Mouse (Mus musculus): ENCODE measurements around the gene Ganc.

Gene Ganc

DNA sequence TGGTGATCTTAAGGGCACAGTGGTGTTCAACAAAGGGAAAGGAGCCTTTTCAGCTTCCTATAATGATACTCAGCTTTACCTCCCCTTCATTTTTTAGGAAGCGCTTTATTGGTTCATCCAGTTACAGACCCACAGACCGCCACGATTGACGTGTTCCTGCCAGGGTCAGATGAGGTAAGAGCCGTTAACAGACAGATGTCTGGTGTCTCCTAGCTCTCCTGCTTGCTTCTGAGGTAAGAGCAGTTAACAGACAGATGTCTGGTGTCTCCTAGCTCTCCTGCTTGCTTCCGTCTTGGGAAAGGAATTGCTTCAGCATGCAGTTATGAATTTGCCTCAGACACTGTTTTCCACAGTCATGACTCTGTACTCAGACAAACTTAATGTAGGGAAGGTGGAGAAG lies 47.0 kb downstream of the Ganc start:
- in situ Hi-C loops (cut with MboI, MseI), result no loop called here

DNA sequence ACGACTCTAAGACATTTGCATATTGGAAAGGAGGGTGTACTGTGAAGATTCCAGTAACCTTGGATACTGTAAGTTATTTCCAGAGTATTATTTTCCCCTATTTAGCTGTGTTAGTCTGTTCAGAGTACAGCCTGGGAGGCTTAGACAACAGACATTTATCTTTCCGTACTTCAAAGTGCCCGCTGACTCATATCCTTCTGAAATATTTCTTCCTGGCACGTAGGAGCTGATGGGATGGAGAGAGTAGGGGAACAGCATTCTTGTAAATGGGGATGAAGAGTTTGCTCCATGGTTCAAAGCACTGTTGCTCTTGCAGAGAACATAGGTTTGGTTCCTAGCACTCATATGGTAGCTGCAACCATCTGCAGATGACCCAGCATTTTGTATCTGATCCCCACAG lies 48.9 kb downstream of the Ganc start:
- in situ Hi-C loops (cut with MboI, MseI), result no loop called here

DNA sequence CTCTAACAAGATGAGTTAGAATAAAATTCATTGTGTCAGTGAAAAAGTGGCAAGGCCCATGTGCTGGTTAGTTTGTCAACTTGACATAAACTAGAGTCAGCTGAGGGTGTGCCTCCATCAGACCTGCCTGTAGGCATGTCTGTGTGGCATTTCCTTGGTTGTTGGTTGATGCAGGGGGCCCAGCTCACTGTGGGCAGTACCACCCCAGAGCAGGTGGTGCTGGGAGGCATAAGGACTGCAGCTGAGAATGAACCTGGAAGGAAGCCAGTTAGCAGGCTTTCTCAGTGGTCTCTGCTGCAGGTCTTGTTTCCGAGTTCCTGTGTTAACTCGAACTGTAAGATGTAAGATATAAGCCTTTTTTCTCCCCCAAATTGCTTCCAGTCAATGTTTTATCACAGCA lies 51.3 kb downstream of the Ganc start:
- in situ Hi-C loops (cut with MboI, MseI), result loop anchor here in 1 of 2 experiments (5.0 kb wide), 1 partner anchor 73 kb away; no protein-coding TSS in a partner anchor

DNA sequence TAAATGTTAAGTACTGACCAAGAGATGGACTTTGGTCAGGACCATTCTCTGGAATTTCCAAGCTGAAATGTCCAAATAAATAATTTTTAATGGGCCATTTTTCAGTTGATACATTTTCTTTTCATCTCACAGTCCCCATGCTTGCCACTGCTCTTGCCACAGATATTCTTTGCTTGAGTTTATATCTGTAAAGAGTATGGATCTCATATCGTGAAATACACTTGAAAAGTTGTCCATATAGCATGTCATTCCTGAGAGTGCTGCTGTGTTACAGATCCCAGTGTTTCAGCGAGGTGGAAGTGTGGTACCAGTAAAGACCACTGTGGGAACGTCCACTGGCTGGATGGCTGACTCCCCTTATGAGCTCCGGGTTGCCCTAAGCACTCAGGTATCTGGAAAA lies 52.0 kb downstream of the Ganc start, which contains the start of gene Capn3:
Capn3 (plus strand) TSS at position 301 of the 400 bp plus-strand sequence.
- in situ Hi-C loops (cut with MboI, MseI), result loop anchor here in 1 of 2 experiments (5.0 kb wide), 1 partner anchor 73 kb away; no protein-coding TSS in a partner anchor

DNA sequence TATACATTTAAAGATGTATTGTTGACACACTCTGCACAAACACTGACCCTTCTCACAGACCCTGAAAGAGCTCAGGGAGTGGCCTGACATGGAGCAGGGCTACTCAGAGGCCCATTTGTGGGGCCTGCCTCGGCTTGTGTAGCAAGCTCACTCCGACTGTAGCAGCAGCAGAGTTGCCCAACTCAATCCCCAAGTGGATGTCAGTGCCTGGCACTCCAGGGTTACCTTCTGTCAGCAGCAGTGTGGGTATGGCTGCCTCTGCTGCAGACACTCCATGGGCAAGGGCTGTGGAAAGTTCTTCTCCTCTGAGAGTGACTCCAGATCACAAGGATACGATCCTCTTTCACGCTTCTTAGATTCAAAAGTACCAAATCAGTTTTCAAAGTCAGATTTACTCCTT lies 56.5 kb downstream of the Ganc start:
- in situ Hi-C loops (cut with MboI, MseI), result loop anchor here in 1 of 2 experiments (10.0 kb wide), 2 partner anchors 635 to 1245 kb away; no protein-coding TSS in a partner anchor

DNA sequence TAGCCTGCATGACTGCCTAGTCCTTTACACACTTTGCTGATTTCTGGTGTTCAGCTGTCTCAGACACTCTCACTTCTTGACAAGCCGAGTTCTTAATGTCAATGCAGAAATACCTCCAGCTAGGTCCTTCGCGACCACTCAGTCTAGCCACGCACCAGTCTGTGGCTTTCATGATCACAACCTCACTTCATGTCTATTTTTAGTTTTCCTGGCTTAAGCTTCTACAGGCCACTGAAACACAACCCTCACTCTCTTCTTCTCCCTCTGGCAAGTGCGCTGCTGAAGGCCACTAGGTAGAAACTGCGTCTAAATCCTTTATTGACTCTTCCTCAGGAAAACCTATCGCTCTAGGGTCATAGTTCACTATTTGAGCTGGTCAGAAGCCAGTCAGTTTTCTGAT lies 59.6 kb downstream of the Ganc start:
- in situ Hi-C loops (cut with MboI, MseI), result loop anchor here in 1 of 2 experiments (10.0 kb wide), 2 partner anchors 631 to 1241 kb away; no protein-coding TSS in a partner anchor

DNA sequence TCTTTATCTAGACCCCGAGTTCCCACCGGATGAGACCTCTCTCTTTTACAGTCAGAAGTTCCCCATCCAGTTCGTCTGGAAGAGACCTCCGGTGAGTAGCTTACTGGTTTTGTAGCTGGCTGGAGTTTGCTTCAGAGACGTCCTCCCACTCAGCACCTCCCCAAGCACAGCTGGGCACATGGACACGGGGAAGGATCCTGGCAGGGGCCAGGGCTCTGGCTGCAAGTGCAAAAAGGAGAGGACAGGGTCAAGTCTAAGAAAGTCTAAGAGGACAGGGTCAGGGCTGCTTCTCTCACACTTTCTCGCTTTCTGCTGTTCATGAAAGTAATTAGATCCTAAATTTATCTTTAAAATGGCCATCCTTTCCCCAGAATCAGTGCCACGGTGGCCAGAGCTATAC lies 60.4 kb downstream of the Ganc start:
- in situ Hi-C loops (cut with MboI, MseI), result loop anchor here in 1 of 2 experiments (10.0 kb wide), 2 partner anchors 631 to 1241 kb away; no protein-coding TSS in a partner anchor

DNA sequence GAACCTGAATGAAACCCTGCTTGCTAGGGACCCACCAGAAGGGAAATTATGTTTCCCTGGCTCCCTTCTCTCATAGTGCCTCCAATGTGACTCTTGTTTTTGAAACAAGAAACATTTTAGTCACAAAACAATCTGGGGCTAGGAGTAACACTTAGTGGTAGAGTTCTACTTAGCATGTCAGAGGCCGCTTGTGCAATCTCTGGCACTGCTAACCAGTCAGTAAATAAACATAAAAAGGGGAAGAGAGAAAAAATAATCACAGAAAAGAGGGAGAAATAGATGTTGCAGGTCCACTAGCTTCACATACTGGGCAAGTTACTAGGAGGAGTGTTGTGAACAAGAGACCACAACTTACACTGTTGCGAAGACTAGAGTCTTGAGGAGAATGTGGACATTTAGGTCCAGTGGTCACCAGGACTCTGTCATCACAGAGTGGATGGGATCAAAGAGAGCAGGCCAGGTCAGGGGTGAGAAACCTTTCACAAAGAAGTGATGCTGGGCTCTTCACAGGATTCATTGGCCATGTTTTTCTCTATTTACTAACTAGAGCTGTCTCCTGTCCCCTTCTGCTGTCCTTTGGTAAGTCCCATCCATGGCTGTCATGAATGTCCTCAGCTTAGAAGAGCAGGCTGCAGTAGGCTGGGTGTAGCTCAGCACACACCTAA lies 61.2 kb downstream of the Ganc start:
- in situ Hi-C loops (cut with MboI, MseI), result loop anchor here in 1 of 2 experiments (10.0 kb wide), 2 partner anchors 630 to 1240 kb away; no protein-coding TSS in a partner anchor

DNA sequence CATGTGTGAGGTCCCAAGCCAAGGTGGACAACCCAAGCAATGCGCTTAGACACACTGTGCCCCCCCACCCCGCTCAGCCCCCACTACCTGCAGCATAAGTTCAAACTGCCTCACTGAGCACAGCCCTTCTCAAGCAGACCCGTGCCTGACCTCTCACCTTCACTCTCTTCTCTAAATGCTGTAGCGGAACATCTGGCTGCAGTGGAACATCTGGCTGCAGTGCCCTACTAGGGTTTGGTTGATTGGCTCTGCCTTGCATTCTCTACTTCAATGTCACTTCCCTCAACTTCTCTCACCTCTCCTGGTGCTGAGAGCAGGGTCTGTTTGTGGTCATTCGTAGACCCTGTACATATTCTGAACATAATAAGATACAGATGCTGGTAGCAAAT lies 61.7 kb downstream of the Ganc start:
- in situ Hi-C loops (cut with MboI, MseI), result loop anchor here in 1 of 2 experiments (10.0 kb wide), 2 partner anchors 629 to 1239 kb away; no protein-coding TSS in a partner anchor

DNA sequence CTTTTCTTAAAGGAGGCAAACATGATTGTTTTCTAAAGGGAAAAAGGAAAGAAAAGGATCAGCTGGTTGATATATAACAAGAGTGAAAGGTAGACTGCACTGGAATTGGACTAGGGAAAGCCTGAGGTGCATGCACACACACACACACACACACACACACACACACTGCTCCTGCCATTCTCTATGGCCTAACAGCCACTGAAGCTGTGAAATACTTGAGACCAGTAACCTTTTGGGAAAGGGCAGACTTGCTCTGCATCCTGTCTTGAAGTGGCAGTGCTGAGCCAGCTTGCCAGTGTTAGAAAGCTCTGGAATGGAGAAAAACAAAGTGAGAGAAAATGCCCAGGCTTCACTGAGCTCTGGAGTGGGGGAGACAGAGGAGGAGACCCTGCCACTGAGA lies 64.3 kb downstream of the Ganc start:
- in situ Hi-C loops (cut with MboI, MseI), result loop anchor here in 1 of 2 experiments (10.0 kb wide), 2 partner anchors 627 to 1237 kb away; no protein-coding TSS in a partner anchor

DNA sequence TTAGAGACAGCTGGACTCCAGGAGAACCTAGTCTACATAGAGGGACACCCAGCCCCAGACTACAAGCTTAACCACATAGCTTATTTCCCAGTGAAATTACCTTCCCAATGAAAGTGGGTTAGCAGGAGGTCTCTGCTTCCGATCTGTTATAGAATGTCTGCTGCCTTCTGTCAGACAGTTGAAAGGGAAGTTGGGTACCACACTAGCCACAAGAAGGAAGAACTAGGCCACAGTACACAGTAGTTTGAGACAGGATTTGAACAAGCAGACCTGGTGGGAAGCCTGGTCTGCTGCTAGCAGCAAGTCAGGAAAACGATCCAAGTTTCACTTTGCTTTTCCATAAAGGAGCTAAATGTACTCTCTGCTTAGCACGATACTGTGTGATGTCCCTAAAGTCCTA lies 65.5 kb downstream of the Ganc start:
- in situ Hi-C loops (cut with MboI, MseI), result loop anchor here in 1 of 2 experiments (10.0 kb wide), 2 partner anchors 626 to 1236 kb away; no protein-coding TSS in a partner anchor

DNA sequence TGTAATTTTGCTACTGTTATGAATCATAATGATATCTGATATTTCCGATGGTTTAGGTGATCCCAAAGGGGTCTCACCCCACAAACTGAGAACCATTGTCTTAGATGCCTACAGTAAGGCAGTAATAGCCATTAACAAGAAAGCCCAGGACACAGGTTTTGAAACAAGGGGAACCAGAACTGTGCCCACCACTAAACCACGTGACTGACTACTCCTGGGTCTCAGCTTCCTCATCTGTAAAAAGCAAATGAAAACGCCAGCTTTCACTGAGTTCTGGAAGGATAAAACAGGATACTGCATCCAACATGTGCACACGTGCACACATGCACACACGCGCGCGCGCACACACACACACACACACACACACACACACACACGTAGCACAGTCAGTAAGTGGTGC lies 66.0 kb downstream of the Ganc start:
- in situ Hi-C loops (cut with MboI, MseI), result loop anchor here in 1 of 2 experiments (10.0 kb wide), 2 partner anchors 625 to 1235 kb away; no protein-coding TSS in a partner anchor

DNA sequence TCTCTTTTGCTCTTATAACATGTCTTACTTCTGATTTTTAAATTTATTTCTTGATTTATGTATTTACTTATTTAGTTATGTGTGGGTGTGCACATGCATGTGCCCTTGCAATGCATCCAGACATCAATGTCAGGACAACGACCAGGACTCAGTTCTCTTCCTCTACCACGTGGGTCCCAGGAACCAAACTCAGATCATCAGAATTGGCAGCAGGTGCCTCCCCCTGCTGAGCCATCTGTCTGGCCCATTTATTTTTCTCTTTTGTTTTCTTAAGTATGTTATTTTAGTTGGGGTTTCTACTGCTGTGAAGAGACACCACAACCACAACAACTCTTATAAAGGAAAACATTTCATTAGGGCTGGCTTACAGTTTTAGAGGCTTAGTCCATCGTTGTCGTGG lies 67.2 kb downstream of the Ganc start:
- in situ Hi-C loops (cut with MboI, MseI), result no loop called here

DNA sequence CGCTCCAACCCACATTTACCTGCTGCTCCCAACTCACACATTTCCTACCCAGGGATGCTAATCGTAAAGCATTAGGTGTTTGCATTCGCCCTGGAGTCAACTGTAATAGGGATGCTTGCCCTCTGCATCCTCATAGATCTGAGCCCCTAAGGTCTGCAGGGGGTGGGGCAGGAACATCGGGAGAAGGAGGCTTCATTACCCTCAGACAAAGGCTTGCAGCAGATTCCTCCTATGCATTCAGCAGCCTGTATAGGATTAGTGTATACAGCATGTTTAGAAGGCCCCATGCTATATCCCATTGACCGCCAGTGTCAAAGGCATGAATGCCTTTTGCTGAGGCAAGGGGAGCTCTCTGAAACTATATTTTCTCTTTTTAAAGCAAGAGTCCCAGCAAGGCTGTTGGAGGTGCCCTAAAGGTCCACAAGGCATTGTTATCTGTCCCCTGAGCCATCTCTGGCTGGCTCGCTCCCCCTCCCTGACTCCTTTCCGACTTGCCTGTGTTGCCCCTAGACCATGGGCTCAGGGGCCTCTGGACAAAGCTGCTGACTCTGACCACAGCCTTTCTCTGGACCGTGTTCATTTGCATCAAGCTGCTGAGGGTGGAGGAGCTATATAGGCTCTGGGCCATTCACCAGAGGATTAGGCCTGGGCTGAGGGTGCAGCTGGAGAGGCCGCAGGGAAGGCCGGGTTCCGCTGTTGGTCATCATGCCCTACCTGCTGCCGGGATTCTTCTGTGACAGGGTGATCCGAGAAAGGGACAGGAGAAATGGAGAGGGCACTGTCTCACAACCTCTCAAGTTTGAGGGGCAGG lies 72.8 kb downstream of the Ganc start:
- in situ Hi-C loops (cut with MboI, MseI), result no loop called here

DNA sequence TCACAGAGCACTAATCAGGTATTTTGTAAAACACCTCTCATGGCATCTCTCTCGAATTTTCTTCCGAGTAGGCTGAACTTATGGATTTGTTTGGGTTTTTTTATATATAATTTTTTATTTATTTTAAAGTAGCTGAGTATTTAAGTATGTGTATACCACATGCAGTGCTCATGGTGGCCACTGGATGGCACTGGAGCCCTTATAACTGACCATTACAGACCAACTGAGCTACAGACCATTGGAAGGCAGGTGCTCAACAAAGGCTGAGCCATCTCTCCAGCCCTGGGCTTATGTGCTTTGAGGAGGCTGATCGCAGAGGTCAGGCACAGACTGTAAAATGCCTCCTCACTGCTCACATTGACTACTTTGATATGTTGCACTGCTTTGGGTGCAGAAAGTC lies 74.9 kb downstream of the Ganc start:
- in situ Hi-C loops (cut with MboI, MseI), result no loop called here

DNA sequence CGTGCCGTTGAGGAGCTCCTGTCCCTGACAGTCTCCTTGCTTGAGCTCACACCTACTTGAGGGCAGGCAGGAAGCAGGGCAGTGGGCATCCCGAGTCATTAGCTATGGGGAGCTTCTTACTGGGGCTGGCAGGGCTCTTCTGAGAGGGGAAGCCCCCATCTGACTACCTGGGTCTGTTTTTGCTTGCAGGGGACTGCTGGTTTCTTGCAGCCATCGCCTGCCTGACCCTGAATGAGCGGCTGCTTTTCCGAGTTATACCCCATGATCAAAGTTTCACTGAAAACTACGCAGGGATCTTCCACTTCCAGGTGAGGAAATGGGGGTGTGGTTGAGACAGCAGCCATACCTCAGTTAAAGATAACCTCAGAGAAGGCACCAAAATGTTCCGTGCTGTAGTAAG lies 78.2 kb downstream of the Ganc start:
- in situ Hi-C loops (cut with MboI, MseI), result no loop called here

DNA sequence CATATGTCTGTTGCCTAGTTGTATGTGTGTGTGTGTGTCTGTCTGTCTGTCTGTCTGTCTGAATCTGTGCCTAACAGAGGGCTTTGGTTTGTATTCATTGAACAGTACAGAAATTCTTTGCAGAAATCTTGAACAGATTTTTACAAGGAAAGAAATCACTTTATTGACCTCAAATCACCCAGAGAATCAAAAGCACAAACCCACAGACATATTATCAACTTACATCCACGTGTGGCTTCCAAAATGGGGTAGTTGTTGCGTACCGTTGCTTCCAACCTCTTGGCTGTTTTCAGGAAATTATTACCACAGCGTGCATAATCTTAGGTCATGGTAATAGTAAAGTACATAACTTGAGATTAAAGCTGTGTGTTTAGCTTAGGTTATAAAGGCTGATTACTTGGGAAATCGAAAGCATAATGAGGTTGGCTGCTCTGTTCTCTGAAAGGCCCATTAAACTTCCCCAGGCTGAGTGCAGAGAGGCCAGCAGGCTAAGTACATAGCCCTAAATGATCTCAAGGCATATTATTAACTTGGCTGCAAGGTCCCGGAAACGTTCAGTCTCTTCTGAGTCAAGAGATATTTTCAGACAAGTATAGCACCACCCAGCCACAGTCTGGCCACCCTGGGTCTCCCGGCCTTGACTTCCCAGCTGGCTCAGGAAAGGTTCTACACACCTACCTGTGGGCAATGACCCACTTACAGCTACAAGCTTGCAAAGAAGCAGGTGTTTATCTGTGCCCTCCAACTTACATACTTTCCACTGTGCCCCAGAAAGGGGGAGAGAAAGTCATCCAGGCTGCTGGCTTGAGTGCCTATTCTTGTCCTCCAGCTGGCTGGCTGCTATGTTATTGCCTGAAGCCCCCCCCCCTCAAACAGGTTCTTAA lies 79.1 kb downstream of the Ganc start:
- in situ Hi-C loops (cut with MboI, MseI), result no loop called here

DNA sequence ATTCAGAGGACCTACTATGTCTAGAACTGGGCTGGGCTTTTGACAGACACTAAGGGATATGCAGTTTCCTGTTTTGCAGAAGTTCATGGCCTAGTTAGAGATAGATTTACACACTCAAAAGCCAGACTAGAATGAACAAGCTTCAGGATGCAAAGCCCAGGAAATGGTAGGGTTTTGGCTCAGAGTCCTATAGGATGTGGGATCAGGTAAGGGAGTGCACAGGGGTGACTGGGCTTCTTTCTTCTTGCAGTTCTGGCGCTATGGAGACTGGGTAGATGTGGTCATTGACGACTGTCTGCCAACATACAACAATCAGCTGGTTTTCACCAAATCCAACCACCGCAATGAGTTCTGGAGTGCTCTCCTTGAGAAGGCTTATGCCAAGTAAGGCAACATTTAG lies 80.5 kb downstream of the Ganc start:
- in situ Hi-C loops (cut with MboI, MseI), result no loop called here

DNA sequence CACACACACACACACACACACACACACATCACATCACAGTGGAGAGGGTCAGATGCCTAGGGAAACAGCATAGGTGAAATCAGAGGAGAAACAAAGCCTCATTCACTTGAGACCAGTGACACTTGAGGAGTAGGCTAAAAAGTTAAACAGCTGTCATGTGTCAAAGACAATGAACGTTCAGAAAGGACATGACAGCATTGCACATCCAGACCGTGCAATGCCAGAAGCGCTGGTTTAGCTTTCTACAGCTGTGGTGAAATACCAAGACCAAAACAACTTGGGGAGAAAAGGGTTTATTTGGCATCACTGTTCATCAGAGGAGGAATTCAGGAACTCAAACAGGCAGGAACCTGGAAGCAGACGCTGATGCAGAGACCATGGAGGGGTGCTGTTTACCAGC lies 89.6 kb downstream of the Ganc start:
- in situ Hi-C loops (cut with MboI, MseI), result no loop called here

DNA sequence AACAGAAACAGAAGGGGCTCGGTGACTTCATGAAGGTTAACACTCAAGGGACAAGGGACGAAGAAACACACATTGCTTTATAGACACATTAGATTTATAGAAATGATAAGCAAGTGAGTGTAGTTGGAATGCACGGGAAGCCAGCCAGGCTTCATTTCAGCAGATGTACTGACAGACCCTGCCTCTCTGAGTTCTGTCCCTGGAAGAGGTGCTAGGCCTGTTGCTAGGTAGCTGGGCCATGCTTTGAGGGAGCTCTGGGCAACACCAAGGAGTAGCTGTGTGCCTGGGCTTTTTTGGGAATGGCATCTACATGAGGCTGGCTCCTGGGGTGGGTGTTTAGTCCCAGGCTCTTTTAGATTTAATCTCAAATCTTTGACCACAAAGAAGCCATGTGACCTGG lies 92.8 kb downstream of the Ganc start:
- in situ Hi-C loops (cut with MboI, MseI), result no loop called here

DNA sequence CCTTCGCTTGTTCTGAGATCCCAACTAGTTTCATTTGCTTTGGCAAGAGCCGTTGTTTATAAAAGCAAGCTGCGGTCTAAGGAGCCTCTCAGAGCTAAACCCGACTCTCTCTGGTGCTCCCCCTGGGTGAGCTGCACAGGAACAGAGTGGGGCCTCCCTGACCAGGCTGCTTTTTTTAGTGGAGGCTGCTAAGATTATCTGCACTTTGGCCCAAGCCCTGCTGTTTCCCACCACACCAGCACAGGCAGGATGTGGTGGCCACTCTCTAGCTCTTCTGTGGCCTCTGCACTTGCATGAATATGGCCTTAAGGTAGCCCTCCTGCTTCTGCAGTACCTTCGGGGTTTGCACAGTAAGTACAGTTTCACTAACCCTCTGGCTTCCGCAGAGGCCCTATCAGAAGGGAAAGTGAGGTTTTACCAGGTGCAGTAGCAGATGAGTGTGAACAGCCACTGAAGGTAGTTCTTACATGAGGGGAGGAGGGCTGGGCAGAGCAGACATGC lies 96.3 kb downstream of the Ganc start:
- in situ Hi-C loops (cut with MboI, MseI), result no loop called here

Measured in T-helper 17 cell (primary cell).